Mouse (Mus musculus) G1E (cell line): ENCODE results near the gene Rps18.

Experiments used
- CTCF ChIP-seq: IDR thresholded peaks from 2 replicates; pipeline ENCODE4 v1.5.1; 2012; ENCODE audit warnings: low read depth, low read length, inconsistent platforms, mixed read lengths
- GATA1 ChIP-seq: IDR thresholded peaks from 2 replicates; pipeline ENCODE4 v1.6.1; 2012; ENCODE audit warnings: borderline replicate concordance, low read length, inconsistent platforms, mixed read lengths
- GATA2 ChIP-seq: IDR thresholded peaks from 2 replicates; pipeline ENCODE4 v1.6.1; 2012; ENCODE audit warnings: low read depth, low read length, inconsistent platforms, borderline replicate concordance
- POLR2AphosphoS5 ChIP-seq: IDR thresholded peaks from 2 replicates; pipeline ENCODE4 v1.6.1; 2012; ENCODE audit warnings: low read depth, low read length, inconsistent platforms; ENCODE audit not compliant: insufficient replicate concordance
- TAL1 ChIP-seq: conservative IDR thresholded peaks from 2 replicates; pipeline ENCODE4 v1.6.1; 2012; ENCODE audit warnings: low read depth, low read length, inconsistent platforms, mixed read lengths

GRCm38 (mm10) chr17:33941381-33941780 lies 14.4 kb downstream of the Rps18 start:
- no peak for TF ChIP-seq CTCF
- TF ChIP-seq POLR2AphosphoS5: no peak
- no peak for TF ChIP-seq TAL1
- TF ChIP-seq GATA1: no peak
- TF ChIP-seq GATA2: no peak
